Mouse (Mus musculus) testis, postnatal 10 days (tissue): ENCODE measurements around the gene Rdm1.
A peak's percentile ranks its signal among the peaks of the same experiment; 100 is the strongest.
"Not testable (repeated sequence)": the region's sequence is repeated elsewhere in the genome, so short reads cannot be mapped to it uniquely, and the experiment has no call there.

ENCODE experiments used
- DNase-seq: peaks from one replicate; pipeline ENCODE4 v3.0.0; 2021; ENCODE audit warnings: low spot score

The Rdm1 gene

GRCm38 (mm10) chr11:101616948-101617767, 9.8 kb upstream of the Rdm1 start:
- no peak for DNase-seq

GRCm38 (mm10) chr11:101617849-101618248, 9.1 kb upstream of the Rdm1 start:
- peak; percentile 65 for DNase-seq

GRCm38 (mm10) chr11:101618596-101618995, 8.4 kb upstream of the Rdm1 start:
- DNase-seq, result no peak

- not testable (repeated sequence) for DNase-seq
Observed at GRCm38 (mm10) chr11:101620022-101620655, 6.9 kb upstream of the Rdm1 start.

- DNase-seq, result peak; percentile 53
Observed at GRCm38 (mm10) chr11:101626649-101626994, 373 bp upstream of the Rdm1 start.

- DNase-seq, result peak; percentile 91
Observed at GRCm38 (mm10) chr11:101627857-101628559, 1.0 kb downstream of the Rdm1 start.

- not testable (repeated sequence) for DNase-seq
Observed at GRCm38 (mm10) chr11:101628733-101629417, 1.9 kb downstream of the Rdm1 start.

GRCm38 (mm10) chr11:101635660-101636059, 8.7 kb downstream of the Rdm1 start:
- DNase-seq, result no peak

GRCm38 (mm10) chr11:101639761-101640160, 12.8 kb downstream of the Rdm1 start:
- DNase-seq, result no peak

- DNase-seq, result peak; percentile 88
Observed at GRCm38 (mm10) chr11:101640857-101641709, 14.1 kb downstream of the Rdm1 start.

- DNase-seq, result not testable (repeated sequence)
Observed at GRCm38 (mm10) chr11:101641710-101642642, 15.0 kb downstream of the Rdm1 start.

GRCm38 (mm10) chr11:101642931-101643330, 15.9 kb downstream of the Rdm1 start:
- no peak for DNase-seq

- DNase-seq, result no peak
Observed at GRCm38 (mm10) chr11:101644591-101644990, 17.6 kb downstream of the Rdm1 start.

GRCm38 (mm10) chr11:101645043-101645410, 18.0 kb downstream of the Rdm1 start:
- not testable (repeated sequence) for DNase-seq

GRCm38 (mm10) chr11:101645411-101646282, 18.7 kb downstream of the Rdm1 start:
- peak; percentile 79 for DNase-seq

- DNase-seq, result not testable (repeated sequence)
Observed at GRCm38 (mm10) chr11:101646283-101646794, 19.3 kb downstream of the Rdm1 start.

GRCm38 (mm10) chr11:101647093-101647492, 20.1 kb downstream of the Rdm1 start:
- DNase-seq, result not testable (repeated sequence)

GRCm38 (mm10) chr11:101656356-101656755, 29.4 kb downstream of the Rdm1 start:
- DNase-seq, result no peak

GRCm38 (mm10) chr11:101657528-101657885, 30.5 kb downstream of the Rdm1 start:
- DNase-seq, result no peak
